Mouse (Mus musculus) adrenal gland, postnatal 14 days (tissue): Measurements from ENCODE around the gene Rnf11. TPM values are rescaled to one million over a fixed set of nuclear protein-coding genes. Genes with fewer than 3 reads are reported as not detected.

Experiments used
- DNase-seq: peaks from one replicate; pipeline ENCODE4 v3.0.0; 2021; ENCODE audit warnings: mixed read lengths
- long read RNA-seq, 2 experiments: library from polyadenylated mRNA; stranded (forward); transcript quantifications; one replicate each; pipeline ENCODE4 v2.0.0; 2021
- total RNA-seq: library from RNA; stranded (reverse); gene quantifications from 2 replicates; pipeline ENCODE4 v1.2.3, GENCODE M21; 2021

The Rnf11 gene
- 122 and 138 TPM in 2 replicates for total RNA-seq
- long read RNA-seq, experiment 1, full-length matches to known transcripts, result 217 of 228 reads
- long read RNA-seq, experiment 1, partial matches to known transcripts, result 8 of 228 reads
- long read RNA-seq, experiment 1, other reads (novel, unspliced or antisense), result 3 of 228 reads
- long read RNA-seq, experiment 2, full-length matches to known transcripts, result 148 of 156 reads
- long read RNA-seq, experiment 2, partial matches to known transcripts, result 0 of 156 reads
- long read RNA-seq, experiment 2, other reads (novel, unspliced or antisense), result 8 of 156 reads

GRCm38 (mm10) chr4:109484621-109485020 lies at the start of gene Rnf11:
Gene Rnf11, minus strand, starts transcription at chr4:109484728.
- DNase-seq, result peak; percentile 36

- DNase-seq, result no peak
These were observed 46.6 kb upstream of the Rnf11 start, which contains the start of gene 4930522H14Rik for GRCm38 (mm10) chr4:109531111-109531510. Gene 4930522H14Rik, minus strand, starts transcription at chr4:109531297.

GRCm38 (mm10) chr4:109530245-109530816 lies 45.8 kb upstream of the Rnf11 start:
- no peak for DNase-seq

GRCm38 (mm10) chr4:109504885-109505284 lies 20.4 kb upstream of the Rnf11 start:
- peak; percentile 65 for DNase-seq

GRCm38 (mm10) chr4:109498476-109498875 lies 13.9 kb upstream of the Rnf11 start:
- DNase-seq, result no peak

- peak; percentile 11 for DNase-seq
These were observed 9.1 kb upstream of the Rnf11 start for GRCm38 (mm10) chr4:109493581-109493980.

- no peak for DNase-seq
These were observed 4.3 kb upstream of the Rnf11 start for GRCm38 (mm10) chr4:109488812-109489211.

- DNase-seq, result peak; percentile 58
These were observed 1.8 kb downstream of the Rnf11 start for GRCm38 (mm10) chr4:109482701-109483100.

- DNase-seq, result peak; percentile 38
These were observed 3.1 kb downstream of the Rnf11 start for GRCm38 (mm10) chr4:109481424-109481823.

GRCm38 (mm10) chr4:109477454-109477853 lies 7.1 kb downstream of the Rnf11 start:
- DNase-seq, result no peak

- DNase-seq, result peak; percentile 95
These were observed 7.9 kb downstream of the Rnf11 start for GRCm38 (mm10) chr4:109476554-109477014.

- DNase-seq, result peak; percentile 70
These were observed 8.7 kb downstream of the Rnf11 start for GRCm38 (mm10) chr4:109475577-109476553.

GRCm38 (mm10) chr4:109475078-109475477 lies 9.4 kb downstream of the Rnf11 start:
- DNase-seq, result no peak

- no peak for DNase-seq
These were observed 12.0 kb downstream of the Rnf11 start for GRCm38 (mm10) chr4:109472566-109472965.

- DNase-seq, result no peak
These were observed 12.9 kb downstream of the Rnf11 start for GRCm38 (mm10) chr4:109471606-109472005.

- DNase-seq, result no peak
These were observed 16.8 kb downstream of the Rnf11 start for GRCm38 (mm10) chr4:109467687-109468086.

GRCm38 (mm10) chr4:109463892-109464291 lies 20.6 kb downstream of the Rnf11 start:
- DNase-seq, result no peak

- no peak for DNase-seq
These were observed 23.9 kb downstream of the Rnf11 start for GRCm38 (mm10) chr4:109460421-109461179.

GRCm38 (mm10) chr4:109456821-109457220 lies 27.7 kb downstream of the Rnf11 start:
- DNase-seq, result no peak

GRCm38 (mm10) chr4:109448531-109448930 lies 36.0 kb downstream of the Rnf11 start:
- DNase-seq, result no peak

GRCm38 (mm10) chr4:109445956-109446355 lies 38.6 kb downstream of the Rnf11 start:
- DNase-seq, result no peak

- no peak for DNase-seq
These were observed 39.1 kb downstream of the Rnf11 start for GRCm38 (mm10) chr4:109445397-109445796.
